Mouse (Mus musculus): ENCODE measurements around the gene Gm11939. TPM values are rescaled to one million over a fixed set of nuclear protein-coding genes. Genes with fewer than 3 reads are reported as not detected.

Gene Gm11939
- polyA plus RNA-seq, 1 experiment from 2014 or later: not detected

DNA sequence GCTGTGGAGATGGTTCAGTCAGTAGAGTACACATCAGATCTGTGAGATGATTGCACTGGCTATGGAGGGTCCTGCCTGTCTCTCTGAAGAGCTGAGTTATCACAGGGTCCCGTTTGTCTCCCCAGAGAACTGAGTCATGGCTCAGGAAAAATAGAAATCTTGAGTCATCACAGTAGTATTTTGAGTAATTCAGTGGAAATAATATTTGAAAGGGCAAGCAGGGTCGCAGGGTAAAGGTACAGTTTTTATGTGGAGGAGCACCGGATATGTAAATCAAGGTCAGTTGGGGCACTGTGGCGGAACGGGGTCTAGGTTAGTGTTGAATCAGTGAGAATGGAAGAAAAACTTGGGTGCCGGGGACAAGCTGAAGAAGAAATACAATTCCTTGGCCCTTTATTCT lies 3.3 kb upstream of the Gm11939 start:
- Histone ChIP-seq H3K9me3 (replicated peaks) (no peaks in the 10 kb centered on the region), H3K4me3 (no peak overlapping the region), H3K36me3 (no peaks in the 10 kb centered on the region), H3K4me1 (replicated peaks) (no peaks in the 10 kb centered on the region), H3K4me2 (no peak overlapping the region), H3K27ac (no peak overlapping the region), H3K9ac (no peak overlapping the region), H3K27me3 (no peaks in the 10 kb centered on the region)
- 72% methylated on average over 6 of the region's 6 CpGs for WGBS
- ATAC-seq (replicated peaks; ENCODE audit: insufficient number of reproducible peaks, insufficient read depth, low FRiP score, low read depth): no peak

DNA sequence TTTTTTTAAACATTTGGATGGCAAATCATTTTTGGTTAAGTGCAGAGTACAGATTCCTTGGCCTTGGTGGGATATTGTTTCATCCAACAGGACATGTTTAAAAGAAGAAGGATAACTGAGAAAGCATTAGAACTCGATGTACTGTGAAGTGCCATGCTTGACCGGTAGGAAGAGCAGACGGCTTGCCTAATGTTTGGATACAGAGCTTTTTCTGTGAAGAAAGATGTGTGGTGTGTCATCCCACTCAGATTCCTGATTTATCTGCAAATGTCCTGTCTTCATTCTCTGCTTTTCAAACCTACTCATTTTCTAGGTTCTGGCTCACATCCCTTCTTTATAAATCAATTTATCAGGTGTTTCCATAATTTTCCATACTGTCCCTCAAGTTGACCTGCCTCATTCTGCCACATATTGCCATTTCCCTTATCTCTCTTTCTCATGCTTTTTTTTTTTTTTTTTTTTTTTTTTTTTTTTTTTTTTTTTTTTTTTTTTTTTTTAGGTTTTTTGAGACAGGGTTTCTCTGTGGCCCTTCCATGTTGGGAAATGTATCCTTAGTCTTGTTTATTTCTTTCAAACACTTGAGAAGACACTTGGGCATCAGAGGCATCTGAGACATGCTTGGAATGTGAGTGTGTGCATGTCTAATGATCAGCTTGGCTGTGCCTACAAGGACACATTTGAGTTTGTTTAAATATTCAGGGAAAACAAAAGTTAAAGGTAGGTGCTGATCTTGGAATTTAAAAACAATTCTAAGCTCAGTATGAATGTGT lies 1.1 kb downstream of the Gm11939 start:
- Histone ChIP-seq H3K9ac (no peak overlapping the region), H3K4me3 (no peak overlapping the region), H3K27me3 (no peaks in the 10 kb centered on the region), H3K36me3 (no peaks in the 10 kb centered on the region), H3K4me2 (no peak overlapping the region), H3K9me3 (replicated peaks) (no peaks in the 10 kb centered on the region), H3K4me1 (replicated peaks) (no peaks in the 10 kb centered on the region), H3K27ac (no peak overlapping the region)
- ATAC-seq (replicated peaks; ENCODE audit: insufficient number of reproducible peaks, insufficient read depth, low FRiP score, low read depth): no peak
- WGBS: 73% methylated on average over 3 of the region's 3 CpGs

DNA sequence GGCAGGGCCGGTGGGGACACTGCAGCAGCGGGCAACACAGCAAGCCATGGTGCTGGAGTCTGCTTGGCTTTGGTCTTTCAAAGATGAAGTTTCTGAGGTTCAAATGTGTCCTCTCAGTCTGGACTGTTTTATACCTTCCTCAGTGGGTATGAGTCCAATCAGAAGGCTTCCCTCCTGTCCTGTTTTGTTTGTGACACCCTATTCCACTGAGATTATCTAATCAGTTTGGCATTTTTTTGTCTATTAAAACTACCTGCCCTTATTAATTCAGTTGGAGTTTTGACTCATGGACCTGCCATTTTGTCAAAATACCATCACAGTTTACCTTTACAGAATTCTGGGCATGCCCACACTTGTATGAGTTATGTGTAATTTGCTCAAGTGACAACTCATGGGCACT lies 2.5 kb downstream of the Gm11939 start, which contains the start of gene Krtap3-2:
Gene Krtap3-2 (minus strand): TSS at position 101 of the 400 bp plus-strand sequence.
- no peak within 1 kb of the TSS for H3K27ac ChIP-seq
- ATAC-seq (replicated peaks; ENCODE audit: insufficient number of reproducible peaks, insufficient read depth, low FRiP score, low read depth): no peak
- WGBS: 47% methylated on average over 2 of the region's 2 CpGs

DNA sequence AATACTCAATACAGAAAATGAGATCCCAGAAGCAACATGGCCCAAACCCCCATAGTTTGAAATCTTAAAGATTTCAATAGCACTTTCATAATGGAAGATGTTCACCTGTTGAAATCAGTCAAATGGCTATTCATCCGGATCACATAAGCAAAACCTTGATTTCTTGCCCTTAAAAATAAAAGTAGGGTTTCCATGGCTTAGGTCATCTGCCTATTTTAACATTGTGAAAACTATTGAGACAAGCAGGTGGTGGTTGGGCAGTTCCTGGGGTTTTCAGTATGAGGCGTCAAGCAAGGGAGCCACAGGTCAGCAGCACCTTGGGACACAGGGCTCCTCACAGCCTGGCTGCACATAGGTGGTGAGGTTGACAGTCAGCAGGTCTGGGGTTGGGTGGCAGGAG lies 3.1 kb downstream of the Gm11939 start:
- H3K4me3 ChIP-seq: no peak overlapping the region
- no peak overlapping the region for H3K27ac ChIP-seq
- 74% methylated on average over 2 of the region's 2 CpGs for WGBS
- no peak overlapping the region for H3K4me2 ChIP-seq
- no peaks in the 10 kb centered on the region for H3K9me3 ChIP-seq (replicated peaks)
- no peaks in the 10 kb centered on the region for H3K4me1 ChIP-seq (replicated peaks)
- H3K9ac ChIP-seq: no peak overlapping the region
- no peaks in the 10 kb centered on the region for H3K27me3 ChIP-seq
- ATAC-seq (replicated peaks; ENCODE audit: insufficient number of reproducible peaks, insufficient read depth, low FRiP score, low read depth): no peak
- no peaks in the 10 kb centered on the region for H3K36me3 ChIP-seq

More for the DNA sequence above, 2.5 kb downstream of the Gm11939 start, which contains the start of gene Krtap3-2:
- Histone ChIP-seq H3K4me3 (no peak within 1 kb of the TSS), H3K9me3 (replicated peaks) (no peaks in the 10 kb centered on the region), H3K9ac (no peak within 1 kb of the TSS), H3K4me2 (no peak within 1 kb of the TSS), H3K4me1 (replicated peaks) (no peaks in the 10 kb centered on the region), H3K36me3 (no peaks in the 10 kb centered on the region), H3K27me3 (no peaks in the 10 kb centered on the region)

DNA sequence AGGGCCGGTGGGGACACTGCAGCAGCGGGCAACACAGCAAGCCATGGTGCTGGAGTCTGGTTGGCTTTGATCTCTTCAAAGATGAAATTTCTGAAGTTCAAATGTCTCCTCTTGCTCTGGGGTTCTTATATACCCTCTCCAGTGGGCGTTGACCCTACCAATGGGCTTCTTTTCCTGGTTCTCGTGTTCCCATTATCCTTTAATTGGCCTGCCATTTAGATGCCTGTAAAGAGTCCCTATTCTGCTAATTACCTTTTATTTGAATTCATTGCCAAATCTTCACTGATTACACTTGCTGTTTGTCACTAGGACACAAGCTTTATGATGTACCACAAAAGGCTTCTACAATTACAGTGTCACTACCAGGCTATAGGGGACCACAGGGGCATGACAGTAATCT lies 8.5 kb downstream of the Gm11939 start, which contains the start of gene Krtap3-3:
Gene Krtap3-3 (minus strand): TSS at position 101 of the 400 bp plus-strand sequence.
- 42% methylated on average over 4 of the region's 4 CpGs for WGBS
- no peak within 1 kb of the TSS for H3K27ac ChIP-seq
- no peak within 1 kb of the TSS for H3K4me2 ChIP-seq
- H3K4me3 ChIP-seq: no peak within 1 kb of the TSS
- H3K4me1 ChIP-seq (replicated peaks): no peaks in the 10 kb centered on the region
- no peak within 1 kb of the TSS for H3K9ac ChIP-seq
- H3K36me3 ChIP-seq: no peaks in the 10 kb centered on the region
- ATAC-seq (replicated peaks; ENCODE audit: insufficient number of reproducible peaks, insufficient read depth, low FRiP score, low read depth): no peak
- no peaks in the 10 kb centered on the region for H3K9me3 ChIP-seq (replicated peaks)
- H3K27me3 ChIP-seq: no peaks in the 10 kb centered on the region

DNA sequence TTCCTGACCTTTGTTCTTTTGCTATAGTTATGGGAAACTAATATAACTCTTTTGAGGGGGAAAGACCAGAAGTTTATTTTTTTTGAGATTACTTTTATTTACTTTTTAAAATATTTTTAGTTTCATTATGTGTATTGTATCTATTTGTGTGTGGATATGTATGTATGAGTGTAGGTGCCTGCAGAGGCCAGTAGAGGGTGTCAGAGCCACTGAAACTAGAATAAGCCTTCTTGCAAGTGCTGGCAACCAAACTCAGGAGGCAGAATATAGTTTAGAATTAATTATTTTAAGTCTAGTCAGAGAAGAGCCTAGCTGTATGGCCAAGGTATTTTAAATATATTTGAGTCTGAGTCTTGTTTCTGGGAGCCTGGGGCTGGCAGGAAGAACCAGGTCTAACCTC lies 11.4 kb downstream of the Gm11939 start:
- no peak for ATAC-seq (replicated peaks; ENCODE audit: insufficient number of reproducible peaks, insufficient read depth, low FRiP score, low read depth)
- H3K9ac ChIP-seq: no peak overlapping the region
- H3K4me2 ChIP-seq: no peak overlapping the region
- no peak overlapping the region for H3K27ac ChIP-seq
- H3K4me3 ChIP-seq: no peak overlapping the region
- no peaks in the 10 kb centered on the region for H3K36me3 ChIP-seq
- H3K4me1 ChIP-seq (replicated peaks): no peaks in the 10 kb centered on the region
- no peaks in the 10 kb centered on the region for H3K9me3 ChIP-seq (replicated peaks)
- no peaks in the 10 kb centered on the region for H3K27me3 ChIP-seq

DNA sequence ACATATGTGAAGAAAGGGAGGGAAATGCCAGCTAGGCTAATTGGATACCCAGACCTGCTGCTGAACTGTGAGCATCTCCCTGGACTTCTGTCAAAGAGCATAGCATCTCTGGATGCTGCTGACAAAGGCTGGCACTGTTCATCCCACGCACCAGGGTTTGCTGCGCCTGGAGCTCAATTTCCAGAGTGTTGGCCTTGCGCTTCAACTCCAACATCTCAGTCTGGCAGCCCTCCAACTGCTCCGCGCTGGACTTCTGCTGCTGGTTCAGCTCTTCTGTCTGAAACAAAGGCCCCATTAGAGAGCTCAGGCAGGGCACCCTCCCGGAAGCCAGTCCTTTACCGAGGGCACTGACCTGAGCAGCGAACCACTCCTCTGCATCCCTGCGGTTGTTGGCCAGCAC lies 19.5 kb downstream of the Gm11939 start:
- no peak overlapping the region for H3K4me3 ChIP-seq
- H3K27ac ChIP-seq: no peak overlapping the region
- no peak overlapping the region for H3K4me2 ChIP-seq
- H3K9me3 ChIP-seq (replicated peaks): no peaks in the 10 kb centered on the region
- no peaks in the 10 kb centered on the region for H3K27me3 ChIP-seq
- no peak for ATAC-seq (replicated peaks; ENCODE audit: insufficient number of reproducible peaks, insufficient read depth, low FRiP score, low read depth)
- no peak overlapping the region for H3K9ac ChIP-seq
- H3K36me3 ChIP-seq: no peaks in the 10 kb centered on the region
- no peaks in the 10 kb centered on the region for H3K4me1 ChIP-seq (replicated peaks)
- WGBS: 43% methylated on average over 9 of the region's 9 CpGs

DNA sequence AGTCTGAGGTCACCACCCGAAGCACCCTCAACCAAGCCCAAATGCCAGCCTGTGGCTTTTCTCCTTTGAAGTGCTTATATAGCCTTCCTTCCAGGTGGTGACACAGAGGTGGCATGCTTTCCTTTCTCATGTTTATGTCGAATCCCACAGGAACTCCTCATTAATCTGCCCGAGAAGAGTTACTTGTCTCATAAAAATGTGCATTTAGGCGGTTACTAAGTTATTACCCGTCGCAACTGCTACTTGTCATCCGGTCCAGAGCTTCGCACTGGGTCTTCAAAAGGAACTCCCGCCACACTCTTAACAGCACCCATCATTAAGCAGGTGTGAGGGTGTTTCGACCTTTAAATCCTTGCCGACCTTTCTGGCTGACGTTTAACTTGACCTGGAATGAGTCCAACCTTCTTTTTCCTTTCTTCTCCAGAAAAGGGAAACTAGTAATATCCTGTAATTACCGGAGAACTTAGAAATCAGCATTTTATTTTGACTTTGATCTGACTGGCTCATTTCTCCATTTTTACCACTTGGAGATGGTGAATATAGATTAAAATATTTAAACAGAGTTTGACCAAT lies 37.9 kb downstream of the Gm11939 start, which contains the start of gene Krt39:
Gene Krt39 (minus strand): TSS at position 51 of the 573 bp plus-strand sequence.
- Histone ChIP-seq H3K4me2 (no peak within 1 kb of the TSS), H3K36me3 (no peaks in the 10 kb centered on the region), H3K27me3 (no peaks in the 10 kb centered on the region), H3K4me1 (replicated peaks) (no peaks in the 10 kb centered on the region), H3K27ac (no peak within 1 kb of the TSS), H3K9me3 (replicated peaks) (no peaks in the 10 kb centered on the region), H3K9ac (no peak within 1 kb of the TSS), H3K4me3 (no peak within 1 kb of the TSS)
- WGBS: 74% methylated on average over 13 of the region's 13 CpGs
- ATAC-seq (replicated peaks; ENCODE audit: insufficient number of reproducible peaks, insufficient read depth, low FRiP score, low read depth): no peak

DNA sequence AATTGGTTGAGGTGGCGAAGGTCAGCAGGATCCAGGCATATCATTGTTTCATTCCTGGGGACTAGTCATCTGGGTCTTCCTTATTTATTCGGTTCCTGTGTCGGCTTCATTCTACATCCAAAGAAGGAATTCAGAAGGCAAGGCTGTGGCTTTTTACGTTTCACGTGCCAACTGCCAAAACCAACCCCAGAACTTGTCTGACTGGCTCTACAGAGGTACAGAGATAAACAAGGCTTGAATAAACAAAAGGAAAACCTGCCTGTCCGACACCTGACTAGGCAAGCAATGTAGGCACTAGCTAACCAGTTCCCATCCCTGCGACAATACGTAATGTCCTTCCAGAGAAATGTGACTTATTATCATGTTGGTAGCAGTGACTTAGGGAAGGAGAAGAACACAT lies 45.2 kb downstream of the Gm11939 start:
- Histone ChIP-seq H3K4me2 (no peak overlapping the region), H3K4me1 (replicated peaks) (no peaks in the 10 kb centered on the region), H3K9me3 (replicated peaks) (no peaks in the 10 kb centered on the region), H3K27me3 (no peaks in the 10 kb centered on the region), H3K9ac (no peak overlapping the region), H3K36me3 (no peaks in the 10 kb centered on the region), H3K4me3 (no peak overlapping the region), H3K27ac (no peak overlapping the region)
- ATAC-seq (replicated peaks; ENCODE audit: insufficient number of reproducible peaks, insufficient read depth, low FRiP score, low read depth): no peak
- 75% methylated on average over 8 of the region's 8 CpGs for WGBS

Other genes starting within 250 kb of the Gm11939 start
- gene Krt25, start 236.5 kb downstream of the Gm11939 start, polyA plus RNA-seq (2015; fragmentation: Nextera tagmentation; extraction: Ambion mirVana): not detected in 2 replicates
- not detected in 2 replicates for gene Krt26, start 221.5 kb downstream of the Gm11939 start, polyA plus RNA-seq (2015; fragmentation: Nextera tagmentation; extraction: Ambion mirVana)
- not detected in 2 replicates for gene Krt27, start 208.4 kb downstream of the Gm11939 start, polyA plus RNA-seq (2015; fragmentation: Nextera tagmentation; extraction: Ambion mirVana)
- gene Krt28, start 184.6 kb downstream of the Gm11939 start, polyA plus RNA-seq (2015; fragmentation: Nextera tagmentation; extraction: Ambion mirVana): not detected in 2 replicates
- gene Krt10, start 170.1 kb downstream of the Gm11939 start, polyA plus RNA-seq (2015; fragmentation: Nextera tagmentation; extraction: Ambion mirVana): 11.8 and 18.2 TPM in 2 replicates
- not detected in 2 replicates for gene Krt12, start 137.2 kb downstream of the Gm11939 start, polyA plus RNA-seq (2015; fragmentation: Nextera tagmentation; extraction: Ambion mirVana)
- 0.43 and 0.68 TPM in 2 replicates for gene Krt20, start 121.3 kb downstream of the Gm11939 start, polyA plus RNA-seq (2015; fragmentation: Nextera tagmentation; extraction: Ambion mirVana)
- gene Krt23, start 66.3 kb downstream of the Gm11939 start, polyA plus RNA-seq (2015; fragmentation: Nextera tagmentation; extraction: Ambion mirVana): 0.32 and 0.35 TPM in 2 replicates
- not detected in 2 replicates for gene Krt39, start 38.1 kb downstream of the Gm11939 start, polyA plus RNA-seq (2015; fragmentation: Nextera tagmentation; extraction: Ambion mirVana)
- not detected in 2 replicates for gene Krt40, start 16.3 kb downstream of the Gm11939 start, polyA plus RNA-seq (2015; fragmentation: Nextera tagmentation; extraction: Ambion mirVana)
- gene Krtap3-3, start 8.6 kb downstream of the Gm11939 start, polyA plus RNA-seq (2015; fragmentation: Nextera tagmentation; extraction: Ambion mirVana): not detected in 2 replicates
- not detected in 2 replicates for gene Krtap3-2, start 2.6 kb downstream of the Gm11939 start, polyA plus RNA-seq (2015; fragmentation: Nextera tagmentation; extraction: Ambion mirVana)
- not detected in 2 replicates for gene Krtap3-1, start 7.2 kb upstream of the Gm11939 start, polyA plus RNA-seq (2015; fragmentation: Nextera tagmentation; extraction: Ambion mirVana)
- gene Krtap1-5, start 21.6 kb upstream of the Gm11939 start, polyA plus RNA-seq (2015; fragmentation: Nextera tagmentation; extraction: Ambion mirVana): not detected in 2 replicates
- not detected in 2 replicates for gene Krtap1-4, start 24.2 kb upstream of the Gm11939 start, polyA plus RNA-seq (2015; fragmentation: Nextera tagmentation; extraction: Ambion mirVana)
- gene Krtap1-3, start 31.9 kb upstream of the Gm11939 start, polyA plus RNA-seq (2015; fragmentation: Nextera tagmentation; extraction: Ambion mirVana): not detected in 2 replicates
- not detected in 2 replicates for gene Krtap9-3, start 38.6 kb upstream of the Gm11939 start, polyA plus RNA-seq (2015; fragmentation: Nextera tagmentation; extraction: Ambion mirVana)
- gene Gm11938, start 43.8 kb upstream of the Gm11939 start, polyA plus RNA-seq (2015; fragmentation: Nextera tagmentation; extraction: Ambion mirVana): not detected in 2 replicates
- gene Gm11937, start 50.7 kb upstream of the Gm11939 start, polyA plus RNA-seq (2015; fragmentation: Nextera tagmentation; extraction: Ambion mirVana): not detected in 2 replicates
- gene Krtap2-4, start 55.4 kb upstream of the Gm11939 start, polyA plus RNA-seq (2015; fragmentation: Nextera tagmentation; extraction: Ambion mirVana): not detected in 2 replicates
- not detected in 2 replicates for gene Gm11562, start 61.0 kb upstream of the Gm11939 start, polyA plus RNA-seq (2015; fragmentation: Nextera tagmentation; extraction: Ambion mirVana)
- gene Krtap4-1, start 68.8 kb upstream of the Gm11939 start, polyA plus RNA-seq (2015; fragmentation: Nextera tagmentation; extraction: Ambion mirVana): not detected in 2 replicates
- not detected in 2 replicates for gene Krtap4-2, start 75.6 kb upstream of the Gm11939 start, polyA plus RNA-seq (2015; fragmentation: Nextera tagmentation; extraction: Ambion mirVana)
- gene Krtap4-7, start 84.6 kb upstream of the Gm11939 start, polyA plus RNA-seq (2015; fragmentation: Nextera tagmentation; extraction: Ambion mirVana): not detected in 2 replicates
- gene Gm11555, start 90.8 kb upstream of the Gm11939 start, polyA plus RNA-seq (2015; fragmentation: Nextera tagmentation; extraction: Ambion mirVana): not detected in 2 replicates
- not detected in 2 replicates for gene Gm11563, start 99.5 kb upstream of the Gm11939 start, polyA plus RNA-seq (2015; fragmentation: Nextera tagmentation; extraction: Ambion mirVana)
- gene Krtap4-6, start 106.5 kb upstream of the Gm11939 start, polyA plus RNA-seq (2015; fragmentation: Nextera tagmentation; extraction: Ambion mirVana): not detected in 2 replicates
- gene Gm14190, start 131.3 kb upstream of the Gm11939 start, polyA plus RNA-seq (2015; fragmentation: Nextera tagmentation; extraction: Ambion mirVana): not detected in 2 replicates
- gene Gm14180, start 174.8 kb upstream of the Gm11939 start, polyA plus RNA-seq (2015; fragmentation: Nextera tagmentation; extraction: Ambion mirVana): not detected in 2 replicates
- not detected in 2 replicates for gene Gm11595, start 213.4 kb upstream of the Gm11939 start, polyA plus RNA-seq (2015; fragmentation: Nextera tagmentation; extraction: Ambion mirVana)
- gene Krtap4-8, start 221.2 kb upstream of the Gm11939 start, polyA plus RNA-seq (2015; fragmentation: Nextera tagmentation; extraction: Ambion mirVana): not detected in 2 replicates
- not detected in 2 replicates for gene Krtap4-9, start 225.7 kb upstream of the Gm11939 start, polyA plus RNA-seq (2015; fragmentation: Nextera tagmentation; extraction: Ambion mirVana)
- gene Gm11596, start 234.0 kb upstream of the Gm11939 start, polyA plus RNA-seq (2015; fragmentation: Nextera tagmentation; extraction: Ambion mirVana): not detected in 2 replicates
- not detected in 2 replicates for gene Gm11569, start 239.5 kb upstream of the Gm11939 start, polyA plus RNA-seq (2015; fragmentation: Nextera tagmentation; extraction: Ambion mirVana)
- gene Gm11554, start 245.0 kb upstream of the Gm11939 start, polyA plus RNA-seq (2015; fragmentation: Nextera tagmentation; extraction: Ambion mirVana): not detected in 2 replicates

All from heart, embryonic 15.5 days (tissue).